Mouse (Mus musculus): ENCODE measurements around the gene Krt83. TPM values are rescaled to one million over a fixed set of nuclear protein-coding genes. Genes with fewer than 3 reads are reported as not detected.

The Krt83 gene
- polyA plus RNA-seq, 1 experiment from 2014 or later, result not detected

DNA sequence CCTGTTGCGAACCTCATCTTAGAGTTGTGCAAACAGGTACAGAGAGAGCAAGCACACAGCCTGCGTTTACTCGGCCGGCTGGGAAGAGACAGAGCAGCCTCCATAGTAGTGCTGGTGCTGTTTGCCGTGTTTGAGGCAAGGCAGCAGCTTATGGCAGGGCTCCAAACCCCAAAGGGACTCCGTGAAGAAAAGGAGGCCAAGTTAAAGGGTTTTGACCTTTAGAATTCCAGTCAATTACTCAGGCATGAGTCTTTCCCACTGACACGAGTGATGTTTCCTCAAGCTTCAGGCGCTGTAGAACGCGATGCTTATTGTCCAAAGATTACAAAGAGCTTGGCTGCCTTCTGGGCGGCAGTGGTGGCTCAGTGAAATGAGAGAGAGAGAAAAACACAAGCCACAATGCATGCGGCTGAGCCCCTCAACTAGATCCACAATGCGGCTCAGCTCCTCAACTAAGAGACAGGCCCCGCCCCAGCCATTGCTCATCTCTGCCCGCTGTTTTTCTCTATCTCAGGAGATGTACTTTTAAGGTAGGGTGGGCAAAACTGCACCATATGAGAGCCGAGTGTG, 32.9 kb downstream of the Krt83 start:
- H3K27ac ChIP-seq (ENCODE audit: low read depth), result no peak overlapping the region
- WGBS, result 64% methylated on average over 16 of the region's 16 CpGs
- H3K4me3 ChIP-seq (ENCODE audit: low read depth, low read length), result no peak overlapping the region
- H3K36me3 ChIP-seq (ENCODE audit: control insufficient read depth, insufficient read depth, low read length), result no peaks in the 10 kb centered on the region
- no peaks in the 10 kb centered on the region for H3K9me3 ChIP-seq (ENCODE audit: control insufficient read depth, low read length)
- no peaks in the 10 kb centered on the region for H3K27me3 ChIP-seq (replicated peaks; ENCODE audit: control insufficient read depth, insufficient read depth, low read length)
- ATAC-seq (replicated peaks; ENCODE audit: low FRiP score, low TSS enrichment, low read depth) (no peak), DNase-seq (ENCODE audit: low spot score) (no peak)
- H3K9ac ChIP-seq (ENCODE audit: low read length), result no peak overlapping the region
- no peak overlapping the region for H3K4me2 ChIP-seq (ENCODE audit: low read length)
- no peaks in the 10 kb centered on the region for H3K4me1 ChIP-seq (replicated peaks; ENCODE audit: control insufficient read depth, insufficient read depth, low read length)

DNA sequence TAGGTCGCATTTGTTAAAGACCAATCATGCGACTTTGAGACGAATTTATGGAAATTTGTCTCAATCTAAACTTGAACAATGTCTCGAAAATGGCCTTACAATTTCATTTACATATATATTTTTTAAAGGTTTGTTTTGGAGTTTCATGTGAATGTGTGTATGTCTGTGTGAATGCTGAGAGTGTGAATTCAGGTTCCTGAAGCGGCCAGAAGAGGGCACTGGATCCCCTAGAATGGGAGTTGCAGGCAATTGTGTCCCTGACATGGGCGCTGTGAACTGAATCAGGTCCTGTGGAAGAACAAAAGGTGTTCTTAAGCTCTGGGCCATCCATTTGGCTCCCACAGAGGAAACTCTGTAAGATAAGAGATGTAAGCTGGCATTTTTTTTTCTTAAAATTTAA, 35.4 kb downstream of the Krt83 start:
- no peak for ATAC-seq (replicated peaks; ENCODE audit: low FRiP score, low TSS enrichment, low read depth)
- DNase-seq (ENCODE audit: low spot score), result no peak
- H3K9me3 ChIP-seq (ENCODE audit: control insufficient read depth, low read length), result no peaks in the 10 kb centered on the region
- no peak overlapping the region for H3K4me2 ChIP-seq (ENCODE audit: low read length)
- H3K4me1 ChIP-seq (replicated peaks; ENCODE audit: control insufficient read depth, insufficient read depth, low read length), result no peaks in the 10 kb centered on the region
- H3K27me3 ChIP-seq (replicated peaks; ENCODE audit: control insufficient read depth, insufficient read depth, low read length), result no peaks in the 10 kb centered on the region
- no peaks in the 10 kb centered on the region for H3K36me3 ChIP-seq (ENCODE audit: control insufficient read depth, insufficient read depth, low read length)
- no peak overlapping the region for H3K9ac ChIP-seq (ENCODE audit: low read length)
- H3K4me3 ChIP-seq (ENCODE audit: low read depth, low read length), result no peak overlapping the region
- 86% methylated on average over 6 of the region's 6 CpGs for WGBS
- no peak overlapping the region for H3K27ac ChIP-seq (ENCODE audit: low read depth)

DNA sequence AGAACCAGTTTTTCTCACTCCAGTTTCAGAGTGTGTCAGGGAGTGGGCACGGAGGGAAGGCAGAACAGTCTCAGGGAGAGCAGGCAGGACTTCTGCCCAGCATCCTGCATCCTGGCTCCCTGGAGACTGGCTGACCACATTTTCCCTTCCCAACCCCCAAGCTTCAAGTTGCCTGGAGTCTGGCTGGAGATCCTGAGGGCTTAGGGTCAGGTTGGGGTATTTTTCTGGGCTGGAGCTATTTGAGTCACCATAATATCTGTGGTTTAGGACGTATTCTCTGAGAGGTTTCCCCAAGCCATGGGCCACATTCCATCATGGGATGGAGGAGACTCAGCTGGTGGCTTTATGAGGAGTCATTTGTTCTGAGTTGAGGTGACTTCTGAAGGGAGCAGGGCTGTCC, 36.0 kb downstream of the Krt83 start:
- ATAC-seq (replicated peaks; ENCODE audit: low FRiP score, low TSS enrichment, low read depth), result no peak
- WGBS, result 75% methylated on average over 2 of the region's 2 CpGs
- DNase-seq (ENCODE audit: low spot score), result no peak

DNA sequence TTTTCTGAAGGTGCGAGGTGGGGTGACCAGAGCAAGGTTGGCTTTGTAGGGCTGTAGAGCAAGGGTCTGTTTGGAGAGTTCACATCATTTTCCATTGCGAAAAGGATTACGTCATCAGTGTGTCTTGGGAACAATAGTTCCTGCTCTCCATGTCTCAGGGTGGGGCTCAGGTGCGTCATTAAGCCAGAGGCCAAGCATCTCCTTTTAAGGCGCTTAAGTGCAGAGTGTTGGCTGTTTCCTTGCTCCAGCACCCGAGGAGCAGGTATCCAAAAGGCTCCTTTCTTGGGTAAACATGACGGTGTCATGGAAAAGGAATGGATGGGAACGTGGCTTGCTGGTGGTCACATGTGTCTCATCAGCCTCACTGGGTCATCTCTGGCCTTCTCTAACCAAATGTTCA, 36.5 kb downstream of the Krt83 start:
- H3K36me3 ChIP-seq (ENCODE audit: control insufficient read depth, insufficient read depth, low read length), result no peaks in the 10 kb centered on the region
- H3K9ac ChIP-seq (ENCODE audit: low read length), result no peak overlapping the region
- H3K4me2 ChIP-seq (ENCODE audit: low read length), result no peak overlapping the region
- no peak overlapping the region for H3K4me3 ChIP-seq (ENCODE audit: low read depth, low read length)
- no peaks in the 10 kb centered on the region for H3K27me3 ChIP-seq (replicated peaks; ENCODE audit: control insufficient read depth, insufficient read depth, low read length)
- ATAC-seq (replicated peaks; ENCODE audit: low FRiP score, low TSS enrichment, low read depth), result no peak
- no peaks in the 10 kb centered on the region for H3K9me3 ChIP-seq (ENCODE audit: control insufficient read depth, low read length)
- H3K27ac ChIP-seq (ENCODE audit: low read depth), result no peak overlapping the region
- DNase-seq (ENCODE audit: low spot score), result no peak
- WGBS, result 82% methylated on average over 8 of the region's 8 CpGs
- H3K4me1 ChIP-seq (replicated peaks; ENCODE audit: control insufficient read depth, insufficient read depth, low read length), result no peaks in the 10 kb centered on the region

More for the DNA sequence above, 36.0 kb downstream of the Krt83 start:
- no peaks in the 10 kb centered on the region for H3K27me3 ChIP-seq (replicated peaks; ENCODE audit: control insufficient read depth, insufficient read depth, low read length)
- H3K9ac ChIP-seq (ENCODE audit: low read length), result no peak overlapping the region
- H3K4me1 ChIP-seq (replicated peaks; ENCODE audit: control insufficient read depth, insufficient read depth, low read length), result no peaks in the 10 kb centered on the region
- H3K36me3 ChIP-seq (ENCODE audit: control insufficient read depth, insufficient read depth, low read length), result no peaks in the 10 kb centered on the region
- H3K9me3 ChIP-seq (ENCODE audit: control insufficient read depth, low read length), result no peaks in the 10 kb centered on the region
- no peak overlapping the region for H3K27ac ChIP-seq (ENCODE audit: low read depth)
- H3K4me2 ChIP-seq (ENCODE audit: low read length), result no peak overlapping the region
- no peak overlapping the region for H3K4me3 ChIP-seq (ENCODE audit: low read depth, low read length)

DNA sequence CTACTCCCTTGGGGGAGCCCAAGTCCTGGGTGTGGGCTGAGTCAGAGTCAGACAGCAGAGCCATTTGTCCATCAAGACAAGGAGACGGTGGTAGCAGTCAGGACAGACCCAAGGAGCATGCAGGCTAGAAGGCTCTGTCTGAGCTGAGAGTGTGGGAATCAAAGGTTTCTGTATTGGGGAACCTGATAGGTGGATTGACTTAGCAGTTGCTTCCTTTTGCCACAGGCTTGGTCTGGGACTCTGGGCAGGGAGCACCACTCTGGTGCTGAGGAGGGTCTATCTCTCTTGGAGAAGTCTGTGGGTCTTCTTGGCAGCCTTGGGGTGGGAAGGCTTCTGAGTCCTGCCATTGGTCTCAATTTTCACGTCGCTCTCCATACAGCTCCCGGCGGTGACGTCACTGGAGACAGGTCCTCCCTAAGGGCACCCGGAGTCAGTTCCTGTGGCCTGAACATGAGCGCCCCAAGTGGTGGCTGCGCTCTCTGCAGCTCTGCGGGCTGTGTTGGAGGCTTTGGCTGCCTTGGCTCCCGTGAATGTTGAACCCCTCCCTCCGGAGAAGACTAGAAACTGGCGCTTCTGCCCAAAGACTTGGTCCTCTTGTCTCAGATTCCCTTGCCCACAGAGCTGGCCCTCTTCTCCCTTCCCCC, 38.1 kb downstream of the Krt83 start:
- Histone ChIP-seq H3K4me2 (ENCODE audit: low read length) (0 out of 2 replicates have a peak overlapping the region, but pooled peaks have one; percentile 22), H3K9ac (ENCODE audit: low read length) (no peak overlapping the region), H3K4me3 (ENCODE audit: low read depth, low read length) (no peak overlapping the region), H3K4me1 (replicated peaks; ENCODE audit: control insufficient read depth, insufficient read depth, low read length) (no peaks in the 10 kb centered on the region), H3K27ac (ENCODE audit: low read depth) (no peak overlapping the region), H3K27me3 (replicated peaks; ENCODE audit: control insufficient read depth, insufficient read depth, low read length) (no peaks in the 10 kb centered on the region), H3K36me3 (ENCODE audit: control insufficient read depth, insufficient read depth, low read length) (no peaks in the 10 kb centered on the region), H3K9me3 (ENCODE audit: control insufficient read depth, low read length) (no peaks in the 10 kb centered on the region)
- ATAC-seq (replicated peaks; ENCODE audit: low FRiP score, low TSS enrichment, low read depth) (peak; percentile 72; the same call in 1 of the 2 replicates), DNase-seq (ENCODE audit: low spot score) (peak; percentile 92)
- WGBS, result 4% methylated on average over 13 of the region's 13 CpGs

DNA sequence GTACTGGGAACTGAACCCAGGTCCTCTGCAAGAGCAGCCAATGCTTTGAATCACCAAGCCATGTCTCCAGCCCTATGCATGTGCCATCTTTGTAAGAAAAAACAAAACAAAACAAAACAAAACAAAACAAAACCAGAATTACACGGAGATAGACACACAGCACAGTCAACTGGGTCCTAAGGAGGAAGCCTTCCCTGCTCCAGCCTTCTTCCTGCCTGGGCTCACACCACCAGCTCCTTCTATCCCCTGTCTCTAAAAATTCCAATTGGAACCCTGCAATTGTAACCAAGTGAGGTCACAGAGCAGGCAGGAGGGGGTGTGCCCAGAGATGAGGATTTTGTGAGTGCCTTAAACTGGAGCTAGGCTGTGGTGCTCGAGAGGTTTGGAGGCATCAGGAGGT, 43.9 kb downstream of the Krt83 start, which contains the start of gene Krt88:
TSS of gene Krt88 (plus strand) at position 301 of the 400 bp plus-strand sequence.
- 70% methylated on average over 2 of the region's 2 CpGs for WGBS
- Histone ChIP-seq H3K4me1 (replicated peaks; ENCODE audit: control insufficient read depth, insufficient read depth, low read length) (no peaks in the 10 kb centered on the region), H3K27me3 (replicated peaks; ENCODE audit: control insufficient read depth, insufficient read depth, low read length) (no peaks in the 10 kb centered on the region), H3K9ac (ENCODE audit: low read length) (no peak within 1 kb of the TSS), H3K36me3 (ENCODE audit: control insufficient read depth, insufficient read depth, low read length) (no peaks in the 10 kb centered on the region), H3K9me3 (ENCODE audit: control insufficient read depth, low read length) (no peaks in the 10 kb centered on the region), H3K4me3 (ENCODE audit: low read depth, low read length) (no peak within 1 kb of the TSS), H3K4me2 (ENCODE audit: low read length) (no peak within 1 kb of the TSS), H3K27ac (ENCODE audit: low read depth) (no peak within 1 kb of the TSS)
- no peak for ATAC-seq (replicated peaks; ENCODE audit: low FRiP score, low TSS enrichment, low read depth)
- no peak for DNase-seq (ENCODE audit: low spot score)

DNA sequence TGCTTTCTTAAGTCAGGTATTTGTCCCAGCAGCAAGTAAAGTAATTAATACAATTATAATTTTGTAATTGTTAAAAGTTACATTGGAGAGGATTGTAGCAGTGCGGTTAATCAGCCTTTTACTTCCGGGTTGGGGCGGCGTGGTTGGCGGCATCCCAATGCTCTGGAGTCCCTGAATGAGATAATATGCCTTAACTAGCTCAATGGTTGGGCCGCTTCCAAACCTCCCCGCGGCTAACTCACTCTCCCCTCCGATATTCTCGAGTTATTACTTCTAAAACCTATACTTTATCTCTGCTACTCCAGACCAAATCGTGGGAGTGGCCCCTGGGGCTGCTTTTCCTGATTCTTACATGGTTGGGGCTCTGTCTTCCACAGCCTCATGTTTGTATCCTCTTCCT, 44.7 kb downstream of the Krt83 start:
- no peak for DNase-seq (ENCODE audit: low spot score)
- Histone ChIP-seq H3K9ac (ENCODE audit: low read length) (no peak overlapping the region), H3K36me3 (ENCODE audit: control insufficient read depth, insufficient read depth, low read length) (no peaks in the 10 kb centered on the region), H3K9me3 (ENCODE audit: control insufficient read depth, low read length) (no peaks in the 10 kb centered on the region), H3K4me1 (replicated peaks; ENCODE audit: control insufficient read depth, insufficient read depth, low read length) (no peaks in the 10 kb centered on the region), H3K27me3 (replicated peaks; ENCODE audit: control insufficient read depth, insufficient read depth, low read length) (no peaks in the 10 kb centered on the region), H3K4me3 (ENCODE audit: low read depth, low read length) (no peak overlapping the region), H3K4me2 (ENCODE audit: low read length) (no peak overlapping the region), H3K27ac (ENCODE audit: low read depth) (no peak overlapping the region)
- 72% methylated on average over 11 of the region's 11 CpGs for WGBS
- ATAC-seq (replicated peaks; ENCODE audit: low FRiP score, low TSS enrichment, low read depth), result no peak

DNA sequence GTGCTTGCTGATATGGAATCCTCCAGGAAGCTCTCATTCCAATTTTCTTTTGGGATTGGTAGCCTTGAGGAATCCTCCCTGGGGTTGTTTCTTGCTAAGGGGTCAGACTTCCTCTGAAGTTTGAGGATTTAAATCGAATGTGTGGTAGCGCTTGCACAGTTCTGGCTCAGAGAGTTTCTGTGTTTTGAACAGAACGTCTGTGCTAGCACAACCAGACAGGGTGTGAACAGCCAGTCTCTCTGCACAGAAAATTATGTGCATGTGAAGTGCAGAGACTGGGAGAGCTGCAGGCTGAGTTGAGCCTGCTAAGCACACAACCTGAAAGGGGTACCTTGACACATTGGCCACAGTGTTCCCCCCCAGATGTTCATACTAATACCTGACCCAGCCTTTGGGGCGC, 50.5 kb downstream of the Krt83 start:
- 72% methylated on average over 4 of the region's 4 CpGs for WGBS
- H3K9me3 ChIP-seq (ENCODE audit: control insufficient read depth, low read length), result no peaks in the 10 kb centered on the region
- H3K27ac ChIP-seq (ENCODE audit: low read depth), result no peak overlapping the region
- no peaks in the 10 kb centered on the region; the same call in 1 of the 2 replicates for H3K4me1 ChIP-seq (replicated peaks; ENCODE audit: control insufficient read depth, insufficient read depth, low read length)
- DNase-seq (ENCODE audit: low spot score) (no peak), ATAC-seq (replicated peaks; ENCODE audit: low FRiP score, low TSS enrichment, low read depth) (no peak)
- H3K4me2 ChIP-seq (ENCODE audit: low read length), result no peak overlapping the region
- H3K36me3 ChIP-seq (ENCODE audit: control insufficient read depth, insufficient read depth, low read length), result no peaks in the 10 kb centered on the region
- H3K27me3 ChIP-seq (replicated peaks; ENCODE audit: control insufficient read depth, insufficient read depth, low read length), result peaks cover 30% of the 10 kb centered on the region
- H3K9ac ChIP-seq (ENCODE audit: low read length), result no peak overlapping the region
- no peak overlapping the region for H3K4me3 ChIP-seq (ENCODE audit: low read depth, low read length)

DNA sequence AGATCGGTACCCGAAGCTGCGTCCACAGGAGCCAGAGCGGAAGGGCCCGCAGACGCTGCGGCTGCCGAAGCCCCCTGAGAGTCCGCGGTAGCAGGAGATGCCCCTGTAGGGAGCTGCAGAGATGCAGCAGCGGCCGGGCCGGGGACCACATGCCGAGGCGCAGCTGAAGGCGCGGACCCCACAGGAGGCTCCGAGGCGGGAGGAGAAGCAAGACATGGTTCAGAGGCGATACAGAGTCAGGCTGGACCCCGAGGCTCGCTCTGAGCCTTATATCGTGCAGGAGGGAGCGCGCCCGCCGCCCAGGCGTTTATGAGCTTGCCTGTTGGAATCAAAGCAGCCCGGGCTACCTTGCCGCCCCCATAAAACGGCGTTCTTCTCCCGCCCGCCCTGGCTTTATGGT, 52.8 kb downstream of the Krt83 start, which contains the start of gene Krt87:
TSS of gene Krt87 (minus strand) at position 250 of the 400 bp plus-strand sequence.
- H3K9ac ChIP-seq (ENCODE audit: low read length), result no peak within 1 kb of the TSS
- 3% methylated on average over 34 of the region's 34 CpGs for WGBS
- peak within 1 kb of the TSS; percentile 16 for H3K4me3 ChIP-seq (ENCODE audit: low read depth, low read length)
- H3K4me2 ChIP-seq (ENCODE audit: low read length), result peak within 1 kb of the TSS; percentile 37
- no peak within 1 kb of the TSS for H3K27ac ChIP-seq (ENCODE audit: low read depth)
- ATAC-seq (replicated peaks; ENCODE audit: low FRiP score, low TSS enrichment, low read depth) (no peak), DNase-seq (ENCODE audit: low spot score) (no peak)
- H3K4me1 ChIP-seq (replicated peaks; ENCODE audit: control insufficient read depth, insufficient read depth, low read length), result no peaks in the 10 kb centered on the region; the same call in 1 of the 2 replicates
- peaks cover 30% of the 10 kb centered on the region for H3K27me3 ChIP-seq (replicated peaks; ENCODE audit: control insufficient read depth, insufficient read depth, low read length)
- H3K9me3 ChIP-seq (ENCODE audit: control insufficient read depth, low read length), result no peaks in the 10 kb centered on the region
- H3K36me3 ChIP-seq (ENCODE audit: control insufficient read depth, insufficient read depth, low read length), result no peaks in the 10 kb centered on the region
